Mouse (Mus musculus) cerebellum, adult 2 months (tissue): ENCODE results near the gene Gtdc1. TPM values are rescaled to one million over a fixed set of nuclear protein-coding genes. Genes with fewer than 3 reads are reported as not detected.

Source experiments
- DNase-seq, 2 experiments: peaks; one replicate each; pipeline ENCODE4 v3.0.0; 2021
- H3K27ac ChIP-seq: fragments of 200-500 bp; 2 replicates; pipeline ENCODE4 v1.5.1; 2012; ENCODE audit warnings: low read length, control low read depth, inconsistent platforms; ENCODE audit not compliant: insufficient read depth
- H3K27me3 ChIP-seq: fragments of 200-500 bp; 2 replicates; pipeline ENCODE4 v1.6.1; 2012; ENCODE audit warnings: inconsistent platforms, mild to moderate bottlenecking, low read length, moderate library complexity; ENCODE audit not compliant: control insufficient read depth, insufficient read depth
- H3K4me1 ChIP-seq: fragments of 200-500 bp; 2 replicates; pipeline ENCODE4 v1.6.1; 2011; ENCODE audit warnings: low read length; ENCODE audit not compliant: control insufficient read depth, insufficient read depth
- H3K4me3 ChIP-seq: fragments of 200-500 bp; replicated peaks from 2 replicates; pipeline ENCODE3; 2011; ENCODE audit warnings: mild to moderate bottlenecking, low read depth, low read length, control low read depth; ENCODE audit not compliant: insufficient read depth
- CTCF ChIP-seq: fragments of 200-500 bp; IDR thresholded peaks from 2 replicates; pipeline ENCODE4 v1.5.1; 2011; ENCODE audit warnings: low read depth, mild to moderate bottlenecking, control low read depth, low read length, moderate library complexity, borderline replicate concordance; ENCODE audit not compliant: insufficient read depth
- POLR2A ChIP-seq: fragments of 200-500 bp; IDR thresholded peaks from 2 replicates; pipeline ENCODE4 v1.6.1; 2011; ENCODE audit warnings: low read length, control low read depth, borderline replicate concordance; ENCODE audit not compliant: insufficient read depth
- WGBS: fragments of 180-500 bp; shearing (Covaris S2); methylation state at CpG from one replicate; pipeline ENCODE4 v1.1.7; 2018; 5-methylcytosine and 5-hydroxymethylcytosine counted together
- polyA plus RNA-seq: library from polyadenylated mRNA; depleted of rRNA; stranded (reverse); fragments of >200 nt; gene quantifications from 2 replicates; pipeline ENCODE4 v1.2.3, GENCODE M21; 2012

Gene Gtdc1
- polyA plus RNA-seq, 1 experiment: 24.2 TPM

DNA sequence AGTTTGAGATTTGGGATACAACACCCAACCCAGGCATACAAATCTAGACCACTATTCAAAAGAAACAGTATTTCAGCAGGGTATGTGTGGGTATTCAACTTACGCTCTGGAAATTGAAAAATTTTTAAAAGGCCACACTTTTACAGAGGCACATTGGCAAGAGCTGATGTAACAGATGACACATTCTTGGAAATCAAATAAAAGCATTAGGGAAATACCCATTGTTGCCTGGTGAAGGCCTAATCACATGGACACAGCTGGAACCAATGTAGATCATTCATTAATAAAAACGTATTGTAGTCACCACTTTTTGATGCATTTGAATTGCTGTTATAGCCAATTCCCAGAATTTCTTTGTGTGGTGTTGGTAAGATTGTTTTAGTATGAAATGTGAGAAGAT lies 73.0 kb downstream of the Gtdc1 start:
- H3K4me1 ChIP-seq: no peaks in the 10 kb centered on the region
- no peaks in the 10 kb centered on the region for H3K27me3 ChIP-seq
- H3K4me3 ChIP-seq: no peak overlapping the region
- 52% methylated on average over 2 of the region's 2 CpGs for WGBS
- no peak overlapping the region for H3K27ac ChIP-seq
- no peak for DNase-seq
- TF ChIP-seq CTCF (no peak), POLR2A (no peak)

- Histone ChIP-seq H3K27ac (no peak overlapping the region), H3K27me3 (no peaks in the 10 kb centered on the region), H3K4me3 (no peak overlapping the region), H3K4me1 (no peaks in the 10 kb centered on the region)
- TF ChIP-seq CTCF (no peak), POLR2A (no peak)
- no peak for DNase-seq
These were observed 77.8 kb downstream of the Gtdc1 start for GRCm38 (mm10) chr2:44849666-44850065.

- H3K4me1 ChIP-seq: no peaks in the 10 kb centered on the region
- 48% methylated on average over 1 of the region's 1 CpGs for WGBS
- H3K27ac ChIP-seq: no peak overlapping the region
- no peak overlapping the region for H3K4me3 ChIP-seq
- H3K27me3 ChIP-seq: no peaks in the 10 kb centered on the region
- no peak for TF ChIP-seq CTCF
- TF ChIP-seq POLR2A: no peak
- DNase-seq: no peak
These were observed 79.3 kb downstream of the Gtdc1 start for GRCm38 (mm10) chr2:44848156-44848555.

DNA sequence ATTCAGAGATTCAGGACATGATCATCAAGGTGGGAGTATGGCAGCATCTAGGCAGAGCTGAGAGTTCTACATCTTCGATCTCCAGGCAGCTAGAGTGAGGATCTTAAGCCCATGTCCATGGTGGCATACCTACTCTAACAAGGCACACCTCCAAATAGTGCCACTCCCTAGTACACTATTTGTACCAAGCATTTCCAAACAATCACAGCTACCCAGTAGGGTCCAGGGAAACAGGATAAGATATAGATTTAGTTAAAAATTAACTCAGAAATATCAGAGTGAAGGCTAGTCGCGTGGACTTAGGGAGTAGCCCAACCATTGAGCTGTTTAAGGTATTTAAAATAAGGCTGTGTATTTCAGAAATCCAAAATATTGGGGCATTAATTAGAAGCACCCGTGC lies 82.0 kb downstream of the Gtdc1 start:
- Histone ChIP-seq H3K4me3 (no peak overlapping the region), H3K27ac (no peak overlapping the region), H3K4me1 (no peaks in the 10 kb centered on the region), H3K27me3 (no peaks in the 10 kb centered on the region)
- WGBS: 97% methylated on average over 4 of the region's 4 CpGs
- no peak for DNase-seq
- TF ChIP-seq POLR2A (no peak), CTCF (no peak)

DNA sequence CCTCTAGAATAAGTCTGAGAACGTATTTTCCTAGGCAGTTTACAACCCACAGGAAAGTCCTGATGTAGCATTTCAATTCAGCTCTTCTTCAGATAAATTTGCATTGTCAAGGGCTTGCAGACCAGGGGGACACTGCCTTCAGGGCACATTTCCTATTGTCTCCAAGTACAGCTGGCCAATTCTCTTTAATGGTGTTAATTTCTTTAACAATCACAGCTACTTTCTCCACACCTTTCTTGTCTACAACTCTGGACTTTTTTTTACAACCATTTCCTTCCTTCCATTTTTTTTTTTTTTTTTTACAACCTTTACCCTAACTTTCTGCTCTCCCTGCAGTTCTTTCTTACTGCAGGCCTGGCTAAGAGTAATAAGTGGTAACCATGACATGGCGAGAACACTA lies 97.7 kb downstream of the Gtdc1 start:
- H3K4me3 ChIP-seq: no peak overlapping the region
- no peak for DNase-seq
- WGBS: 81% methylated on average over 2 of the region's 2 CpGs
- TF ChIP-seq CTCF (no peak), POLR2A (no peak)
- H3K4me1 ChIP-seq: no peaks in the 10 kb centered on the region
- H3K27ac ChIP-seq: no peak overlapping the region
- no peaks in the 10 kb centered on the region for H3K27me3 ChIP-seq

DNA sequence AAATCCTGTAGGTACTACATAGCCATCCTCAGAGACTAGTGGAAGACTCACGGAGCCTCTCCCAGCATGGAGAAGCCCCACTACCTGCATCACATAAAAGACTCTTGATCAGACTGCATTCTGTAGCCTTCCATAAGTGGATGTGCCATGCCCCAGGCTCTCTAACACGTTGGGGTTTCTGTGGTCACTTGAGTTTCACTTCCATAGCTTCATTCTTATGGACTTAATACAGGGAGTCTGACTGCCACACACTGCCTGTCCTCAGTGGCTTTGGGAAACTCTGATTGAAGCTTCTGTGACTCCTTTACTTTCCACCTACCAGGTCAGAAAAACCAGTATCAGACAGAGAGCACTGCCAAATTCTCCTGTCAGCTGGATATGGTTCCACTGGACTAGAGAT lies 98.1 kb downstream of the Gtdc1 start:
- Histone ChIP-seq H3K27ac (no peak overlapping the region), H3K4me1 (no peaks in the 10 kb centered on the region), H3K4me3 (no peak overlapping the region), H3K27me3 (no peaks in the 10 kb centered on the region)
- WGBS: 86% methylated on average over 2 of the region's 2 CpGs
- no peak for TF ChIP-seq CTCF
- TF ChIP-seq POLR2A: no peak
- no peak for DNase-seq

- no peaks in the 10 kb centered on the region for H3K4me1 ChIP-seq
- TF ChIP-seq CTCF (no peak), POLR2A (no peak)
- WGBS: 91% methylated on average over 3 of the region's 3 CpGs
- H3K27me3 ChIP-seq: no peaks in the 10 kb centered on the region
- no peak overlapping the region for H3K27ac ChIP-seq
- no peak for DNase-seq
- H3K4me3 ChIP-seq: no peak overlapping the region
These were observed 100.8 kb downstream of the Gtdc1 start for GRCm38 (mm10) chr2:44826609-44827008.

- Histone ChIP-seq H3K4me3 (no peak overlapping the region), H3K27me3 (no peaks in the 10 kb centered on the region), H3K4me1 (no peaks in the 10 kb centered on the region), H3K27ac (no peak overlapping the region)
- TF ChIP-seq POLR2A (no peak), CTCF (no peak)
- no peak for DNase-seq
These were observed 109.7 kb downstream of the Gtdc1 start for GRCm38 (mm10) chr2:44817787-44818186.

DNA sequence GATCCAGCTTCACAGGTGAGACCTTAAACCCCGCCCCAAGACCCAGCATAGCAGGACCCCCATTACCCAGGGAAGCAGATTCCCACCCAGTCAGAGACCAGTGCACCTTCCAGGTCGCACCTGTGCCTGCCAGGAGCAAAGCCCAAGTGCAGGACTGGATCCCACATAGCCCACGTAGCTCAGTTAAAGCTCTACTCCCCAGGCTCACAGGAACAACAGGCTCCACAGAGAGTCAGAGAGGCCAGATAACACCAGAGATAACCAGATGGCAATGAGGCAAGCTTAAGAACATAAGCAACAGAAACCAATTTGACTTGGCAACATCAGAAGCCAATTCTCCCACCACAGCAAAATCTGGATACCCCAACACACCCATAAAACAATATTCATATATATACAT lies 113.7 kb downstream of the Gtdc1 start:
- no peak for TF ChIP-seq CTCF
- no peak for TF ChIP-seq POLR2A
- H3K4me3 ChIP-seq: no peak overlapping the region
- H3K27ac ChIP-seq: no peak overlapping the region
- DNase-seq: no peak
- no peaks in the 10 kb centered on the region for H3K27me3 ChIP-seq
- no peaks in the 10 kb centered on the region for H3K4me1 ChIP-seq
- 70% methylated on average over 3 of the region's 3 CpGs for WGBS
